Mouse (Mus musculus) T-helper 2 cell (primary cell): Measurements from ENCODE around the gene BC051665.

Experiments used
- in situ Hi-C: fragments of 300-600 bp; cut with MboI, MseI; formaldehyde crosslinking; loops from one replicate; pipeline ENCODE4 v1.15.1; 2025; ENCODE audit warnings: high pct_unique_total_duplicates

Gene BC051665

DNA sequence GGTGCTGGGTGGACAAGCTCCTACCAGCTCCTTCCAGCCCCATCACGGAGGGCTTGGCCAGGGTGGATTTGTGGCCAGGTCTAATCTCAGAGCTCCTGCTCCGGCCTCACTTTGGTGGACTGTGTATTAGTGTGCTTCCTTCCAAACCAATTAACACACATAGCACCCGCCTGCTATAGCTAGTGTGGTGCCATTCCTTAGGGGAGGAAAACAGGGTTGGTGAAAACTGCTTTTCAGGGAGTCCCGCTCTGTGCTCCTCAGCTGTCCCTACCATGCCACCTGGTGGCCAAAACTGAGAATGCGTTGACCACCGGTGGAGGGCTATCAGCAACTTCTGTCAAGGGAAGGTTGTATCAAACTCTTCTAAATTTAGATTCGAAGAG, 42.1 kb downstream of the BC051665 start:
- in situ Hi-C loops = loop anchor here (5.0 to 25.0 kb wide), 2 partner anchors 267 to 907 kb away; no protein-coding TSS in a partner anchor

DNA sequence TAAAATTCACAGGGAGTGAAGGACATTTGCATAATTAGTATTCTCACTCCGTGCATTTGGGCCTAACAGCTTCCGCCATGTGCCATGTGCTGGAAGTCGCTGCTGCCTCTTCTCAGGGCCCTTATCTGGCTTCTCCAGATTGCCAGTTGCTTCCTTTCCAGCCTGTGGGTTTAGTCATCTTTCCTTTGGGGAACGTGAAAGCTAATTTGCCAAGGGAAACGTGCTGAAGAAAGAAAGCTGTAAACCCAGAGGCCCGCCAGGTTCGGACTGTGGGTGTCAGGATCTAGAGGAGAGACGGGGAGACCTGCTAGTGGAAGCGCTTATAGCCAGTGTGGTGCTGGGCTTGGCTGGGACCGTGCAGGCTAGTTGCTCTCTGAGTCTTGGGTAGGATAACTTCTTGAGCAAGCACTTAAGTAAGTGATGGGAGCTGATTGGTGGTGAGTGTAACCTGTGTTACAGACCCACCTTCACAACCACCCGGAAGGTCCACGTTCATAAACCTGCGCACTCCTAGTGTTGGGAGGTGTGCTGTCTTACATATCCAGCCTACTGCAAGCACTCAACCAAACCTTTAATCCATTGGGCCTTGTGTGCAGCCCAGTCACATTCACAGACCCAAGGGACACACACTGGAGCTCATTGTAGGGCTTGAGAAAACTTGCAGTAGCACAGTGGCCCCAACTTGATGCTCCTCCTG, 42.6 kb downstream of the BC051665 start:
- in situ Hi-C loops = loop anchor here (5.0 to 25.0 kb wide), 2 partner anchors 266 to 906 kb away; no protein-coding TSS in a partner anchor

DNA sequence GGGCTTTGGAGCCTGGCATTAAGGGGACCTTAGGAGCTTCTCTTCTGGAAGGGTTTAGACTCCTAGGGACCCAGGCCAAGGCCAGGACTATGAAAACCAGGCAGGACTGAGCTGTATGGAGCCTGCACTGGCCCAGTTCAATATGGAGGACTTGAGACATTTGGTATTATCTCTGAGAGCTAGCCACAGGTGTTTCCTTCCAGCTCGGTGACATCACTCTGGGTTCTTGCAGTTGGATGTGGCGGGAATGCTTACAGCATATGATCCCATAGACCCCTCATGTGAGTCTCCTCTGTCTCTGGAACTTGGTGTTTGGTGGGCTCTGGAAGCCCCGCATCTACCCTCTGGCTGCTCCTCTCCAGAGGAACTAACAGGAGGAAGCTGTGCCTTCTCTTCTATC, 43.6 kb downstream of the BC051665 start:
- in situ Hi-C loops = loop anchor here (5.0 to 25.0 kb wide), 2 partner anchors 265 to 905 kb away; no protein-coding TSS in a partner anchor

DNA sequence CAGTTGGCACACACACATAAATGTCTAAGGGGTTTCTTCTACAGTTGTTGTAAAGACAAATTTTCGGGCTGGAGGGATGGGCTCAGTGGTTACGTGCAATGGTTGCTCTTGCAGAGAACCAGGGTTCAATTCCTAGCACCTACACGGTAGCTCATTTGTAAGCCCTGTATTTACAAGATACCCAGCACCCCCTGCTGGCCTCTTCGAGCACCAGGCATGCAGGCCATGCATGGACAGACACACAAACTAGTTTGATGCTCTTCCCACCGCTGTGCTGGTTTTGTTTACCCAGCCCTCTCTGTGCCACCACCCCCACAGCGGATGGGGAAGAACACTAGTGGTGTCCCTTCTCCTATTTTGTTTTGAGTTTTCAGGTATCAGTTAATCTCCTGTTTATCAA, 45.9 kb downstream of the BC051665 start:
- in situ Hi-C loops = loop anchor here (5.0 to 25.0 kb wide), 2 partner anchors 263 to 903 kb away; no protein-coding TSS in a partner anchor

DNA sequence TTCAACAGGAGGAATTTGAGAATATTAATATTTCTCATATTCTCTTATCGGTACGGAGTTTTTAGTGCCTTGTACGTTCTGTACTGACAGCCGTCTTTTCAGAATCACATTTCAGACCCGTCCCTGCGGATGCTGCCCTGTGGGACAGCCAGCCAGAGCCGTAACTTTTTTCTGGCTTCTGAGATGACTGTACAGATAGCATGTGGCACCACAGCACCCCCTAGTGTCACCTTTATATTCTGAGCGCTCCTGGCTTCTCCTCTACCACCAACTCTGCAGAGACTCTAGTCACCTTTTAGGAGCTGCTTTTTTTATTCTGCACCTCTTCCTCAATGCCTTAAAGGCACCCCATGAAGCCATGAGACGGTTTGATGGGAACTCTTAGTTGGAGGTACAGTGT, 47.7 kb downstream of the BC051665 start:
- in situ Hi-C loops = loop anchor here (5.0 to 25.0 kb wide), 2 partner anchors 151 to 901 kb away; no protein-coding TSS in a partner anchor

DNA sequence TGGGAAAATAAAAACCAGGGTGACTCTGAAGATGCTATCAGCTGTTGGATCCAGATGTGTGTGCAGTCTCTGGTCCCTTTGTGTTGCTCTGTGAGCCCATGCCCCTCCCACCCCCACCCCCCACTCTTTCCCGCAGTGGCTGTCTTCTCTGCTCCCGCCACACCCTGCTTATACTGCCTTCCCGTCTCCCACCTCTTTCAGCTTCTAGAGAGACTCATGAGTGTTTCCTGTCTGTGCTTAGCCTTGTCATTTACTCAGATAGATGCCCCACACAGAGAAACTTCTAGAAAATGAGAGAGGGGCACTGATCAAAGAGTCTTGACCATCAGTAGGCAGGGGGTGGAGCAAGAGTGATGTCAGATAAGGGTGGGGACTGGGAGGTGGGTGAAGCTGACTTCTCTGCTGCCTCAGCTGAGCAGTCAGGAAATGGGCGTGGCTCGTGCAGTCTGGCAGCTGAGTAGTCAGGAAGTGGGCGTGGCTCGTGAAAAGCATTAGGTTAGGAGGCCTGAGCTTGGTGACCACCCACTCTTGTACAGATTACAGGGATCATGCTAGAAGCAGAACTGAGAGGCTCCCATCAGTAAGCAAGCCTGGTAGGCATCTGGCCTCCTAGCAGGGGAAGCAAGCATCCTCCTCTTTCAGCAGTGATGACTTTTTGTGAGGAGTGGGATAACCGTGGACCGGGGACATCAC, 48.4 kb downstream of the BC051665 start:
- in situ Hi-C loops = loop anchor here (5.0 to 25.0 kb wide), 2 partner anchors 150 to 900 kb away; no protein-coding TSS in a partner anchor

DNA sequence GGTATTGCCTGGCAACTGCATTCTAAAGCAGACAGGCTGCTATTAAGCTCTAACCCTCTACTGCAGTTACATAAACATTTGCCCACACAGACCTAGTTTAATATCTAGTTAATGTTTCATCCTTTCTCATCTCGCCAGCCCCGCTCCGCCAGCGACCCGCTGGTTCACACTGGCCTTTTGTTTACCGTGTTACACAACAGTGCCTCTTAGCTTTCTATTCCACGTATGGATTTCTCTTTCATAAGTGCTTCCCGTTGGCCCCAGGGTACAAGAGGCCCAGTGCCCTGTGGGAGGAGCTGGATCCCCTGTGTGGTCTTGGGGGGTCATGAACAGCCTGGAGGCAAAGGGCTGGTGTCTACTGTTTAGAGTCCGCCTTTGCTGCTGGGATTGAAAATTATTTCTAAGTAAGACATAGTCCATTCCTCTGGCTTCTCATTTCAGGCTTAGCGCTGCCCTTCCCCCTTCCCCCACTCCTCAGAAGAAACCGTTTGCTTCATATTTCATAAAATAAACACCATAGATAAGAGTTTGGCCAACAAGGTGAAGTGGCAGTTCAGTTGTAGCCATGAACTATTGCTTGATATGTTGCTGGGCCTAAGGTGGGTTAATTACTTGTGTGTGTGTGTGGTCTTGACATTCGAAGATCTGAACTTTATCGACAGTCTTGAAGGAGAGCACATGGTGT, 49.6 kb downstream of the BC051665 start:
- in situ Hi-C loops = loop anchor here (5.0 to 25.0 kb wide), 2 partner anchors 149 to 899 kb away; no protein-coding TSS in a partner anchor

DNA sequence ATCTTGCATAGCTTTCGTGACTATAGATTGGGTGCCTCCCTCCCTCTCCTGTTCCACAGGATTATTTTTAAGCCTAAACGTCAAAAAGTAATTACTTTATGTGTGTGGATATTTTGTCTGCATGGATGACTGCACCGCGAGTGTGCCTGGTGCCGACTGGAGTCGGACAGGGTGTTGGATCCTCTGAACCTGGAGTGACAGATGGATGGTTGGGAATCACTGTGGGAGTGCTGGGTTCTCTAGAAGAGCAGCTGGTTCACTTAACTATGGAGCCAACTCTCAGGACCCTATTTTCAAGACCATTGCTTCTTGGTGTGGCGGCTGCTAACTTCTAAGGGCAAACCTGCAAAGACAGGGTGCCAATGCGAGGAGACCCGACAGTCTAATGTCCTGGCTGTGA, 50.9 kb downstream of the BC051665 start:
- in situ Hi-C loops = loop anchor here (5.0 to 25.0 kb wide), 2 partner anchors 148 to 898 kb away; no protein-coding TSS in a partner anchor
